Mouse (Mus musculus) gastrocnemius, postnatal 36 days (tissue): ENCODE measurements around the gene Pigu. TPM values are rescaled to one million over a fixed set of nuclear protein-coding genes. Genes with fewer than 3 reads are reported as not detected.

ENCODE experiments used
- DNase-seq, 2 experiments: peaks; one replicate each; pipeline ENCODE4 v3.0.0; 2022
- intact Hi-C: fragments of 180-260 bp; cut with DNase I; formaldehyde crosslinking; loops from one replicate; pipeline ENCODE4 v1.15.1; 2025
- total RNA-seq, 2 experiments: library from RNA; stranded (reverse); gene quantifications; 2 replicates each; pipeline ENCODE4 v1.2.3; 2021

Pigu gene
- total RNA-seq, 2 experiments from 2014 or later, result 23.4 to 25.4 TPM

DNA sequence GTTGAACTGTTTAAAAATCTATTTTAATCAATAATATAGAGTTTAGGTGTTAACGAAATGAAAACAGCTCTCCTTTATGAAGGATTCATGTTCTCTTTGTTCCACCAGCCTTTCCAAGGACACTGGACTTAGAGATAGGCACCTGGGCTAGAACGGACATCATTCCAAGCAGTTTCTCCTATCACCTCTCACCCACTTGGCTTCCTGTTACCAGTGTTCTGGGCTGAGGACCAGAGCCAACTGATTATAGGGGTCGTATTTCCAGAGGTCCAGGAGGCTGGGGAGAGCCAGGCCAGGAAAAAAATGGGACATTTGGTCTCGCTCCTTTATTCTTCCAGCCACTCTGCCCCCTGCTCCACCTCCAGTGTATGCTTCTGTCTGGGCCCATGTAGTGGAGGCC, 15.2 kb upstream of the Pigu start:
- intact Hi-C loops, result no loop called here
- no peak for DNase-seq

GRCm38 (mm10) chr2:155369333-155369883, 12.2 kb upstream of the Pigu start:
- DNase-seq, result peak in 1 of 2 experiments; percentile 68
- intact Hi-C loops, result no loop called here

- no peak for DNase-seq
- intact Hi-C loops, result no loop called here
Observed at GRCm38 (mm10) chr2:155367635-155368284, 10.5 kb upstream of the Pigu start.

DNA sequence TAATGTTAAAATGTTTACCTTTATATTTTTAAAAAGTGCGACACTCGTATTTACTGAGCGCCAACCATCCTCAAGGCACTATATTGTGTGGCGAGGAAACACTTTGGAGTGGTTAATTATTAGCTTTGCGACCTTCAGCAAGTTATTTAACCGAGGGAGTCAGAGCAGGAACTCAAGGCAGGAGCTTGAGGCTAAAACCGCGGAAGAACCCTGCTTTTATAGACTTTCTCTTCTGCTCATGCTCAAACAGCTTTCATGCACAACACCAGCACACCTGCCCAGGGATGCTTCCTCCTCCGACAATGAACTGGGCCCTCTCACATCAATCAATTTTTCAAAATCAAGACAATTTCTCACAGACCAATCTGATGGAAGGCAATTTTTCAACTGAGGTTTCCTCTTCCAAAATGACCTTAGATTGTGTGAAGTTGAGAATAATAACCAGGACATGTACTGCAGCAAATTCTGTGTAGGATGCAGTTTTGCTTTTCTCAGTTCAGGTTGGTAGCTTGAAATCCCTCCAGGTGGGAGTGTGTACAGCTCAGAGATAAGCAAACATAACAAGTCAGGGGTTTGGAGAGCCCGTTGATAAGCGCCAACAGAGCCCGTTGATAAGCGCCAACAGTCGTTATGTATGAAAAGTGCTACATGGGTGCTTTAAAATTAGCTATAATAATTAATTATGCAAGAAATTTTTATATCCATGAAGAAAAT, 613 bp upstream of the Pigu start:
- intact Hi-C loops, result loop anchor here (2.0 kb wide), 1 partner anchor 23 kb away; the partner anchor contains the start of gene Trp53inp2
- no peak for DNase-seq

DNA sequence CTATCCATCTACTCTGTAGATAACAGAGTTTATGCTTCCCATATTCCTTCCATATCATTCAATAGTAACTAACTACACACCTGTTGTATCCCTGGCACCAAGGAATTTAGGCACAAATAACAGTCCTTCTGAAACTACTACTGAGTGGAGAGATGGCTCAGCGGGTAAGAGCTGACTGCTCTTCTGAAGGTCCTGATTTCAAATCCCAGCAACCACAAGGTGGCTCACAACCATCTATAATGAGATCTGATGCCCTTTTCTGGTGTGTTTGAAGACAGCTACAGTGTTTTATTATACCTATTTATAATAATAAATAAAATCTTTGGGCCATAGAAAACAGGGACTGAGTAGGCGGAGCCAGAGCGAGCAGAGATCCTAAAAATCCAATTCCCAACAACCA, 2.8 kb downstream of the Pigu start:
- intact Hi-C loops, result no loop called here
- no peak for DNase-seq

- intact Hi-C loops, result no loop called here
- DNase-seq, result no peak
Observed at GRCm38 (mm10) chr2:155346670-155347069, 10.6 kb downstream of the Pigu start.

DNA sequence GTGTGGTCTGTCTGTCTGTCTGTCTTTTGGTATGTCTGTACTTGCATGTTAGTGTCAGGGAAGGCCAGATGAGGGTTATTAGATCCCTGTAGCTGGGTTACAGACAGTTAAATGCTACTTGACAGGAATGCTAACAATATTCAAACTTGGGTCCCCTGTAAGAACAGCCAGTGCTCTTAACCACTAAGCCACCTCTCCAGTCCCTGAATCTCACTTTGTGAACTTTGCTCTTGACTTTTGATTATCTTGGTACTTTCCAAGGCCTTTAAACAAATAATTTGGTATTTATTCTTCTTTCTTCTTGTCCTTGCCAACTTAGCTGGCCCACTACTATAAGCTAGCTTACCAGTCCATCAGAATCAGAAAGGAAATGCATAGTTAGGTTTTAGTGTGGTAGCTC, 17.1 kb downstream of the Pigu start:
- no peak for DNase-seq
- intact Hi-C loops, result no loop called here

- DNase-seq, result no peak
- intact Hi-C loops, result no loop called here
Observed at GRCm38 (mm10) chr2:155336254-155336653, 21.0 kb downstream of the Pigu start.

- DNase-seq, result no peak
- intact Hi-C loops, result no loop called here
Observed at GRCm38 (mm10) chr2:155335231-155335630, 22.0 kb downstream of the Pigu start.

- no peak for DNase-seq
- intact Hi-C loops, result no loop called here
Observed at GRCm38 (mm10) chr2:155333421-155333820, 23.8 kb downstream of the Pigu start.

GRCm38 (mm10) chr2:155331351-155331750, 25.9 kb downstream of the Pigu start:
- intact Hi-C loops, result no loop called here
- no peak for DNase-seq

GRCm38 (mm10) chr2:155330811-155331210, 26.4 kb downstream of the Pigu start:
- intact Hi-C loops, result no loop called here

GRCm38 (mm10) chr2:155329707-155330106, 27.5 kb downstream of the Pigu start:
- no peak for DNase-seq
- intact Hi-C loops, result no loop called here

More at GRCm38 (mm10) chr2:155330811-155331210, 26.4 kb downstream of the Pigu start:
- no peak for DNase-seq

GRCm38 (mm10) chr2:155328906-155329305, 28.3 kb downstream of the Pigu start:
- intact Hi-C loops, result no loop called here
- DNase-seq, result no peak

DNA sequence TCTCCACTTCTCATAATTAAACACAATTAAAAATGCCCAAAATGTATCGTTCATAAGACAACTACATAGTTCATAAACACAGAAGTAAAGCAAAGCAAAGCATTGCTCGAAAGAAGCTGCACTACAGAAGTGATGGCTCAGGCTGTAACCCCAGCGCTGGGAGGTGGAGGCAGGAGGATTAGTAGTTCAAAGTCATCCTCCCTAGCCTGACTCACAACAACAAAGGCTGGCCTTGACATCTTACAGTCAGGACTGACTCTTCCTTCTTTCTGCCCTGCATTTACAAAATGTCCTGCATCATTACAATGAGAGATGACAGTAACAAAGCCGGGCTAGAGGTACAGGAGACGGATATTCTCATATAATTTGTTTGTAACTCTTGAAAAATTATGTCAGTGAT, 29.3 kb downstream of the Pigu start:
- intact Hi-C loops, result no loop called here
- DNase-seq, result no peak

GRCm38 (mm10) chr2:155326001-155326400, 31.2 kb downstream of the Pigu start:
- intact Hi-C loops, result no loop called here
- DNase-seq, result no peak

GRCm38 (mm10) chr2:155320596-155320995, 36.6 kb downstream of the Pigu start:
- DNase-seq, result peak; percentile 21 to 34

DNA sequence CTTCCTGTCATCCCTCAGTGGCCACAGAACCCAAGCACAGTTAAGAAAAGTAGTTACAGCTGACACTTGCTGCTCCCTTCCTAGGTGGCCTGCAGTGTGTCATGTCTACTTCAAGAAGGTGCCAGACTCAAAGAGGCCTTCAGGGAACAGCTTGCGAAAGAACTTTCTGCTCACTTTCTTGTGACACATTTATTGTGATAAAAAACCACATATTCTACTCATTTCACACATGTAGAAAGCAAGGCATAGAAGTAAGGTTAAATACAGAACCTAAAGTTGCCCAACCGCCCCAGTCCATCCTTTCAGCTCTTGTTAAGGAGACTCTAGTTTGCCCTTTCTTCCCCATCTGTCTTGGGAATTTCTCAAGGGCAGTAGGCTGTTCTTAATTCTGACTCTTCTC, 38.6 kb downstream of the Pigu start:
- intact Hi-C loops, result no loop called here
- DNase-seq, result no peak

More at GRCm38 (mm10) chr2:155320596-155320995, 36.6 kb downstream of the Pigu start:
- intact Hi-C loops, result no loop called here

GRCm38 (mm10) chr2:155313671-155314070, 43.6 kb downstream of the Pigu start:
- intact Hi-C loops, result no loop called here
- DNase-seq, result no peak

DNA sequence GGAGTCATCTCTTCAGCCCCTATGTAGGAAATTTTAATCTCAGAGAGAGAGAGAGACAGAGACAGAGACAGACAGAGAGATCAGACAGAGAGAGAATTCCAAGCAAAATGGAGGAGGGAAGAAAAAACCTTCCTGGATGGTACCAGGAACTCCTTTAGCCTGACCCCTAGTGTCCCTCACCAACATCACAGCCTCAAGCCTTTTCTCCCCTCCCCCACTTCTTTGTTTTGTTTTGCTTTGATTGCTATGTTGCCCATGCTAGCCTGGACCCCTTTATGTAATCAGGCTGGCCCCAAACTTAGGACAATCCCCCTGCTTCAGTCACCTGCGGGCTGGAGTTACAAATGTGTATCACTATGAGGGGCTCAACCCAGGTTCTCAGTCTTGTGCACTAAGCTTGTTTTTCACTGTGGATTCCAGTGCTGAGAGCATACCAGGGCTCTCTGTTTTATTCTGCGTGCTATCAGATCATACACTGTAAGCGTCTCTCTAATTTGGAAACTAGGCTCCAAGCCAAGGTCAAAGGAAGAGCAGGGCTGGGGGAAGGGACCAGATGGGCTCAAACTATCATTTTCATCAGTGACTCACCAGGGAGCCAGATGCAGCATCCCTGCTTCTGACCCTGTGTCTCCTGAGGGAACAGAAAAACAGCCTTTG, 48.2 kb downstream of the Pigu start:
- peak; percentile 25 to 34 for DNase-seq
- intact Hi-C loops, result no loop called here

DNA sequence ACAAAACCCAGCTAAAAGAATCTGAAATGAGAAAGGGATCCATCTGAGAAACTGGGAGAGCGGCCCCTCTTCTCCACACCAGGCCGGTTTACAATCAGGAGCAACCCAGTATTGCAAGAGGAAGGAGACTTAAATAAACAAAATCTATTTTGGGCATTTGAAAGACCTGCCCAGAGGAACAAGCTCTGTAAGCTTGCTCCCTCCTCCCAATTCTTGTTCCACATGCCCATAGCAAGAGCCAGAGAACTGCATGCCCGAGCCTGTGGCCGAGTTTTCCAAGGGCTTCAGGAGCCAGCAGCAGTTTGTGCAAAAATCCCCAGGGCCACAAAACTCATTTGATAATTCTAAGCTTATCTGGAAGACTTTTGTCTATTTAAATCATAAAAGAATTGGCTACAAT, 57.7 kb downstream of the Pigu start:
- no peak for DNase-seq
- intact Hi-C loops, result loop anchor here (5.0 kb wide), 1 partner anchor 88 kb away; no protein-coding TSS in a partner anchor
